Mouse (Mus musculus) hindbrain, embryonic 13.5 days (tissue): ENCODE data around the gene Lclat1. TPM values are rescaled to one million over a fixed set of nuclear protein-coding genes. Genes with fewer than 3 reads are reported as not detected.

Source experiments
- ATAC-seq: fragments of 200-750 bp; cut with Nextera tagmentation; 2 replicates; pipeline ENCODE4 v1.8.0; 2017; ENCODE audit warnings: moderate TSS enrichment; ENCODE audit not compliant: low FRiP score
- H3K27ac ChIP-seq: fragments of 300-500 bp; sonication (generic); 2 replicates; pipeline ENCODE4 v1.5.1; 2015; ENCODE audit warnings: inconsistent platforms, mild to moderate bottlenecking, moderate library complexity
- H3K27me3 ChIP-seq: fragments of 300-500 bp; sonication (generic); 2 replicates; pipeline ENCODE4 v1.6.1; 2015; ENCODE audit warnings: mild to moderate bottlenecking, inconsistent platforms
- H3K36me3 ChIP-seq: fragments of 300-500 bp; sonication (generic); 2 replicates; pipeline ENCODE4 v1.6.1; 2015; ENCODE audit warnings: mild to moderate bottlenecking, inconsistent platforms
- H3K4me1 ChIP-seq: fragments of 300-500 bp; sonication (generic); replicated peaks from 2 replicates; pipeline ENCODE4 v1.6.1; 2015; ENCODE audit warnings: inconsistent platforms
- H3K4me2 ChIP-seq: fragments of 300-500 bp; sonication (generic); 2 replicates; pipeline ENCODE4 v1.6.1; 2015; ENCODE audit warnings: inconsistent platforms, mild to moderate bottlenecking, moderate library complexity
- H3K4me3 ChIP-seq: fragments of 300-500 bp; sonication (generic); 2 replicates; pipeline ENCODE4 v1.5.1; 2015; ENCODE audit warnings: mild to moderate bottlenecking, inconsistent platforms
- H3K9ac ChIP-seq: fragments of 300-500 bp; sonication (generic); 2 replicates; pipeline ENCODE4 v1.6.1; 2015; ENCODE audit warnings: mild to moderate bottlenecking, inconsistent platforms
- H3K9me3 ChIP-seq: fragments of 300-500 bp; sonication (generic); 2 replicates; pipeline ENCODE4 v1.6.1; 2016; ENCODE audit warnings: inconsistent platforms
- WGBS: fragments of 180-500 bp; shearing (Covaris S2); methylation state at CpG from one replicate; pipeline ENCODE4 v1.1.7; 2015; 5-methylcytosine and 5-hydroxymethylcytosine counted together
- polyA plus RNA-seq: library from polyadenylated mRNA; unstranded; fragments of >200 nt; fragmentation: Nextera tagmentation; extraction: Ambion mirVana; gene quantifications from 2 replicates; pipeline ENCODE4 v1.2.1, GENCODE M21; 2015

The Lclat1 gene
- polyA plus RNA-seq, 1 experiment from 2014 or later: 9.1 TPM

- H3K27ac ChIP-seq: no peak overlapping the region
- WGBS: 82% methylated on average over 5 of the region's 5 CpGs
- H3K9ac ChIP-seq: no peak overlapping the region
- 0 out of 2 replicates have a peak, but pooled peaks cover 14% of the 10 kb centered on the region for H3K4me1 ChIP-seq
- no peaks in the 10 kb centered on the region for H3K9me3 ChIP-seq
- H3K27me3 ChIP-seq: no peaks in the 10 kb centered on the region
- H3K4me2 ChIP-seq: no peak overlapping the region
- ATAC-seq: 0 out of 2 replicates have a peak, but pooled peaks have one; percentile 49
- H3K36me3 ChIP-seq: 0 out of 2 replicates have a peak, but pooled peaks cover 3% of the 10 kb centered on the region
- no peak overlapping the region for H3K4me3 ChIP-seq
Measured at GRCm38 (mm10) chr17:73241085-73241848, 133.5 kb downstream of the Lclat1 start.

GRCm38 (mm10) chr17:73243676-73244075, 135.9 kb downstream of the Lclat1 start:
- Histone ChIP-seq H3K4me1 (0 out of 2 replicates have a peak, but pooled peaks cover 17% of the 10 kb centered on the region), H3K9me3 (no peaks in the 10 kb centered on the region), H3K4me3 (no peak overlapping the region), H3K4me2 (no peak overlapping the region), H3K27me3 (no peaks in the 10 kb centered on the region), H3K36me3 (0 out of 2 replicates have a peak, but pooled peaks cover 3% of the 10 kb centered on the region), H3K27ac (no peak overlapping the region), H3K9ac (no peak overlapping the region)
- 96% methylated on average over 6 of the region's 6 CpGs for WGBS
- ATAC-seq: no peak

- Histone ChIP-seq H3K27ac (peak overlapping the region; percentile 25; the same call in 1 of the 2 replicates), H3K4me1 (0 out of 2 replicates have a peak, but pooled peaks cover 17% of the 10 kb centered on the region), H3K4me3 (no peak overlapping the region), H3K36me3 (0 out of 2 replicates have a peak, but pooled peaks cover 3% of the 10 kb centered on the region), H3K27me3 (no peaks in the 10 kb centered on the region), H3K9ac (no peak overlapping the region), H3K4me2 (no peak overlapping the region), H3K9me3 (no peaks in the 10 kb centered on the region)
- whole genome bisulfite sequencing: 96% methylated on average over 3 of the region's 3 CpGs
- ATAC-seq: no peak
Measured at GRCm38 (mm10) chr17:73244596-73244995, 136.8 kb downstream of the Lclat1 start.

GRCm38 (mm10) chr17:73245089-73245684, 137.4 kb downstream of the Lclat1 start:
- H3K27me3 ChIP-seq: no peaks in the 10 kb centered on the region
- H3K4me1 ChIP-seq: 0 out of 2 replicates have a peak, but pooled peaks cover 17% of the 10 kb centered on the region
- no peak overlapping the region for H3K4me2 ChIP-seq
- 0 out of 2 replicates have a peak, but pooled peaks cover 3% of the 10 kb centered on the region for H3K36me3 ChIP-seq
- 73% methylated on average over 13 of the region's 13 CpGs for WGBS
- H3K4me3 ChIP-seq: no peak overlapping the region
- H3K9me3 ChIP-seq: no peaks in the 10 kb centered on the region
- H3K9ac ChIP-seq: no peak overlapping the region
- H3K27ac ChIP-seq: no peak overlapping the region
- no peak for ATAC-seq

GRCm38 (mm10) chr17:73246036-73246435, 138.3 kb downstream of the Lclat1 start:
- H3K9me3 ChIP-seq: no peaks in the 10 kb centered on the region
- 0 out of 2 replicates have a peak, but pooled peaks cover 3% of the 10 kb centered on the region for H3K36me3 ChIP-seq
- H3K4me2 ChIP-seq: no peak overlapping the region
- H3K9ac ChIP-seq: no peak overlapping the region
- 0 out of 2 replicates have a peak overlapping the region, but pooled peaks have one; percentile 4 for H3K27ac ChIP-seq
- ATAC-seq: no peak
- 0 out of 2 replicates have a peak, but pooled peaks cover 11% of the 10 kb centered on the region for H3K4me1 ChIP-seq
- WGBS: 84% methylated on average over 3 of the region's 3 CpGs
- no peaks in the 10 kb centered on the region for H3K27me3 ChIP-seq
- no peak overlapping the region for H3K4me3 ChIP-seq

- ATAC-seq: no peak
- no peaks in the 10 kb centered on the region for H3K27me3 ChIP-seq
- no peak overlapping the region for H3K27ac ChIP-seq
- peaks cover 12% of the 10 kb centered on the region for H3K4me1 ChIP-seq
- 90% methylated on average over 2 of the region's 2 CpGs for WGBS
- no peaks in the 10 kb centered on the region for H3K9me3 ChIP-seq
- no peak overlapping the region for H3K4me3 ChIP-seq
- H3K4me2 ChIP-seq: no peak overlapping the region
- no peak overlapping the region for H3K9ac ChIP-seq
- 0 out of 2 replicates have a peak, but pooled peaks cover 3% of the 10 kb centered on the region for H3K36me3 ChIP-seq
Measured at GRCm38 (mm10) chr17:73246926-73247325, 139.1 kb downstream of the Lclat1 start.

- H3K27me3 ChIP-seq: no peaks in the 10 kb centered on the region
- 0 out of 2 replicates have a peak, but pooled peaks cover 3% of the 10 kb centered on the region for H3K36me3 ChIP-seq
- 90% methylated on average over 14 of the region's 14 CpGs for WGBS
- no peaks in the 10 kb centered on the region for H3K9me3 ChIP-seq
- no peak for ATAC-seq
- H3K27ac ChIP-seq: no peak overlapping the region
- no peak overlapping the region for H3K4me2 ChIP-seq
- no peak overlapping the region for H3K4me3 ChIP-seq
- H3K9ac ChIP-seq: no peak overlapping the region
- H3K4me1 ChIP-seq: peaks cover 12% of the 10 kb centered on the region
Measured at GRCm38 (mm10) chr17:73247758-73248157, 140.0 kb downstream of the Lclat1 start.

- H3K4me3 ChIP-seq: no peak overlapping the region
- peaks cover 12% of the 10 kb centered on the region for H3K4me1 ChIP-seq
- H3K9ac ChIP-seq: no peak overlapping the region
- H3K27ac ChIP-seq: no peak overlapping the region
- no peaks in the 10 kb centered on the region for H3K9me3 ChIP-seq
- no peak for ATAC-seq
- WGBS: 95% methylated on average over 3 of the region's 3 CpGs
- H3K36me3 ChIP-seq: no peaks in the 10 kb centered on the region
- H3K27me3 ChIP-seq: no peaks in the 10 kb centered on the region
- no peak overlapping the region for H3K4me2 ChIP-seq
Measured at GRCm38 (mm10) chr17:73250488-73251141, 142.8 kb downstream of the Lclat1 start.

- H3K9ac ChIP-seq: no peak overlapping the region
- H3K4me1 ChIP-seq: peaks cover 10% of the 10 kb centered on the region
- no peak overlapping the region for H3K27ac ChIP-seq
- no peak overlapping the region for H3K4me3 ChIP-seq
- no peaks in the 10 kb centered on the region for H3K9me3 ChIP-seq
- ATAC-seq: no peak
- no peaks in the 10 kb centered on the region for H3K27me3 ChIP-seq
- 68% methylated on average over 8 of the region's 8 CpGs for WGBS
- H3K36me3 ChIP-seq: no peaks in the 10 kb centered on the region
- H3K4me2 ChIP-seq: no peak overlapping the region
Measured at GRCm38 (mm10) chr17:73251142-73251502, 143.3 kb downstream of the Lclat1 start.

- 62% methylated on average over 11 of the region's 11 CpGs for WGBS
Measured at GRCm38 (mm10) chr17:73251812-73252608, 144.2 kb downstream of the Lclat1 start.

GRCm38 (mm10) chr17:73253291-73253969, 145.6 kb downstream of the Lclat1 start:
- H3K4me3 ChIP-seq: no peak overlapping the region
- H3K27ac ChIP-seq: no peak overlapping the region
- H3K27me3 ChIP-seq: no peaks in the 10 kb centered on the region
- no peak overlapping the region for H3K9ac ChIP-seq
- whole genome bisulfite sequencing: 68% methylated on average over 10 of the region's 10 CpGs
- H3K4me1 ChIP-seq: peaks cover 6% of the 10 kb centered on the region
- ATAC-seq: no peak
- H3K36me3 ChIP-seq: no peaks in the 10 kb centered on the region
- H3K4me2 ChIP-seq: no peak overlapping the region
- H3K9me3 ChIP-seq: no peaks in the 10 kb centered on the region

More at GRCm38 (mm10) chr17:73251812-73252608, 144.2 kb downstream of the Lclat1 start:
- Histone ChIP-seq H3K4me1 (peaks cover 5% of the 10 kb centered on the region), H3K4me2 (no peak overlapping the region), H3K9ac (no peak overlapping the region), H3K36me3 (no peaks in the 10 kb centered on the region), H3K27ac (no peak overlapping the region), H3K27me3 (no peaks in the 10 kb centered on the region), H3K9me3 (no peaks in the 10 kb centered on the region), H3K4me3 (no peak overlapping the region)
- no peak for ATAC-seq
